Mouse (Mus musculus) regulatory T cell (primary cell): ENCODE data around the gene Olfr92.

Experiments
- in situ Hi-C: fragments of 300-600 bp; cut with MboI, MseI; formaldehyde crosslinking; loops from one replicate; pipeline ENCODE4 v1.15.1; 2025; ENCODE audit warnings: high pct_unique_total_duplicates

Olfr92 gene

DNA sequence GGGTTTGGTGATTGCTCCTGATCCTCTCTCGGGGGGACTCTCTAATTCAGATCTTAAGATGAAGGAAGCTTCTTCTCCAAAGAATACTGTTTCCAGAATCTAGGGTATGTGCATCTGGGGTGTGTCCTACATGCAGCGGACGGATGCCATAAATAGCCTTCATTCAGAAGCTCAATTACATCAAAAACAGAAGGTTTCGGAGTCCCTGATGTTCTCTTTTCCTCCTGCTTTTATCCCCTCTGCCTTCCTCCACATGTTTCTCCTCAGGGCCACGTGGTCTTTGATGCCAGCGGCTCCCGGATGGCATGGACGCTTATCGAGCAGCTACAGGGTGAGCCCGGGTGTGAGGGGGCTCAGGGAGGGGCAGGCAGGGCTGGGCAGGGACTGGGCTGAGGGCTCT, 56.8 kb downstream of the Olfr92 start:
- in situ Hi-C loops: no loop called here

DNA sequence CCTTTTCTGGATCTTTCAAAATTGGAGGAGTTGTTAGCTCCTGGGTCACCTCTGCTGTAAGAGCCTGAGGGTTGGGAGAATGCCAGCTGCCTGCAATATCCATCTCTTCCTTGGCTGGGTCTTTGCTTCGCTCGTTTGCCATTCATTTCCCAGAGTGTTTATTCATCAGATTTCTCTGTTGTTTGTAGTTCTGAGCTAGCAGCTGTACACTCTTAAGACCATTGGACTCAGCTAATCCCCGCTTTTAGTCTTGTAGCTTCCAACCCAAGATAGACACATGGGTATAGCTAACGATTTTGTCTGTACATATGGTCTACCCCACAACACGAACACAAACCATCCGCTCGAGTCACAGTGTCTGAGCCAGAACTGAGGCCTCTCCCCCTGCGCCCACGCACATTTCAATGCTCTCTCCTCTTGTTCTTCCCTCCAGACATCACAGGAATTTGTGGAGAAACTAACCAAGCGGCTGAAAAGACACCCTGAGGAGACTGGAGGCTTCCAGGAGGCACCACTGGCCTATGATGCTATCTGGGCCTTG, 57.7 kb downstream of the Olfr92 start:
- in situ Hi-C loops: no loop called here

DNA sequence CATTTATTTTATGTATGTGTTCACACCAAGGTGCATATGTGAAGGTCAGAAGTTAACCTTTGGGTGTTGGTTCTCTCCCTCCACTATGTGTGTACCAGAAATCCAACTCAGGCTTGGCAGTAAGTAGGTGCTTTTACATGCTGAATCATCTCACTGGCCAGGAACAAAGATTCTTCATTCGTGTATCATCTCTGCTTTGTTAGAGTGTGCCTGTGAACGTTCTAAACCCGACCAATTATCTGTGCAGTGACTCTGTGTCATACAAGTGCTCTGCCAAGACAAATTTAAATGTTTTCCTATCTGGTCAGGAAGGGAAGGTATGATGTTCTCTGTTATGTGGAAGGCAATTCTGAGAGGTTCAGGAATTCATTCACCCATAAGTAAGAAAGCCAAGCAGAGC, 58.5 kb downstream of the Olfr92 start:
- in situ Hi-C loops: no loop called here
